Mouse (Mus musculus) cerebellum, adult 2 months (tissue): ENCODE measurements around the gene Cabp4.

Experiments
- CTCF ChIP-seq: fragments of 200-500 bp; IDR thresholded peaks from 2 replicates; pipeline ENCODE4 v1.5.1; 2011; ENCODE audit warnings: low read depth, mild to moderate bottlenecking, control low read depth, low read length, moderate library complexity, borderline replicate concordance; ENCODE audit not compliant: insufficient read depth
- POLR2A ChIP-seq: fragments of 200-500 bp; IDR thresholded peaks from 2 replicates; pipeline ENCODE4 v1.6.1; 2011; ENCODE audit warnings: low read length, control low read depth, borderline replicate concordance; ENCODE audit not compliant: insufficient read depth

GRCm38 (mm10) chr19:4193129-4193528, 49.3 kb upstream of the Cabp4 start:
- TF ChIP-seq CTCF (no peak), POLR2A (no peak)
